Mouse (Mus musculus): Measurements from ENCODE around the gene Syce2.
"Not testable (repeated sequence)": the region's sequence is repeated elsewhere in the genome, so short reads cannot be mapped to it uniquely, and the experiment has no call there.

The Syce2 gene

DNA sequence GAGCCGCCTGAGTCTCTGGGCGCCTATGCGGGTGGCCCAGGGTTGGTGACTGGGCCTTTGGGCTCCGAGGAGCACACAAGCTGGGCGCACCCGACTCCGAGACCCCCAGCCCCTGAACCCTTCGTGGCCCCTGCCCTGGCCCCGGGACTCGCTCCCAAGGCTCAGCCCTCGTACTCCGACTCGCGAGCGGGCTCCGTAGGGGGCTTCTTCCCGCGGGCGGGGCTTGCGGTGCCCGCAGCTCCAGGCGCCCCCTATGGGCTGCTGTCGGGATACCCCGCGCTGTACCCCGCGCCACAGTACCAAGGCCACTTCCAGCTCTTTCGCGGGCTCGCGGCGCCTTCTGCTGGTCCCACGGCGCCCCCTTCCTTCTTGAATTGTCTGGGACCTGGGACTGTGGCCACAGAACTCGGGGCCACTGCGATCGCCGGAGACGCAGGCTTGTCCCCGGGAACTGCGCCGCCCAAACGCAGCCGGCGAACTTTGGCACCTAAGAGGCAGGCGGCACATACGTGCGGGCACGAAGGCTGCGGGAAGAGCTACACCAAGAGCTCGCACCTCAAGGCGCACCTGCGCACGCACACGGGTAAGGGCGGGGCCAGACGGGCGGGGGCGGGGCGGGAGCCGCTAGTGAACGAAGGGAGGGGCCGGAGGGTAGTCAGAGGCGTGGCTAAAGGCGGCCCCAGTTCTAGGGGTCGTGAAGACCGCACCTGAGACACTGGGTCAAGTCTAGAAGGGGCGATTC lies 31.2 kb downstream of the Syce2 start:
- DNase-seq: peak; percentile 98

DNA sequence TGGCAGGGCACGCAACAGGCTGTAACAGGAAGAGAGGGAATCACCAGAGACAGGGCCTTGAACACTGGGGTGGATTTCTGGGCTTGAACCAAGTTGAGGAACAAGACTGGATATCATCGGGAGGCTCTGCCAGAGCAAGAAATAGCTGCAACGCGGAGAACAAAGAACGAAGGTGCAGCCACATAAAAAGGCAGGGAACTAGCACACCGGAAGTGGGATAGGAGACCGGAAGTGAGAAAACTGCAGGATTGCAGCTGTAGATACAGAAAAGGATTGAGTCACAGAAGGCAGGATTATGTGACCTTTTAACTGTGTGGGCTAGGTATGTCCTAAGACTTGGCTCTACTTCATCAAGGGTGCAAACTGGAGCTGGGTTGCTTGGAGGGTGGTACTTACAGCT lies 32.4 kb downstream of the Syce2 start:
- DNase-seq: no peak

GRCm38 (mm10) chr8:84907037-84907436 lies 35.1 kb downstream of the Syce2 start:
- DNase-seq: no peak

DNA sequence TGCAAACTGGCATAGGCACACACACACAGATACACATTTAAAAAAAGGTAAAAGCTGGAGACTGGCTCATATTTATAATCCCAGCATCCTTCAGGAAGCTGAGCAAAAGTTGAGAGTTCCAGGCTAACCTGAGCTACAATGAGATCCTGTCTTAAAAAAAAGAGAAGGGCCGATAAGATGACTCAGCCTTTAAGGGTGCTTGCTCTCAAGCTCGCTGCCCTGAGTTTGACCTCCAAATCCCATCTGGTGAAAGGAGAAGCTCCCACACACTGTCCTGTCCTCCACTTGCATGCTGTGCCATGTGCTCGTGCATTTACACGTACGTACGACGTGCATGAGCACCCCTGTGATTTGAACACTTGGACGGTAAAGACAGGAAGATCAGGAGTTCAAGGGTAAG lies 35.6 kb downstream of the Syce2 start:
- DNase-seq: no peak

GRCm38 (mm10) chr8:84907979-84908378 lies 36.1 kb downstream of the Syce2 start:
- not testable (repeated sequence) for DNase-seq

DNA sequence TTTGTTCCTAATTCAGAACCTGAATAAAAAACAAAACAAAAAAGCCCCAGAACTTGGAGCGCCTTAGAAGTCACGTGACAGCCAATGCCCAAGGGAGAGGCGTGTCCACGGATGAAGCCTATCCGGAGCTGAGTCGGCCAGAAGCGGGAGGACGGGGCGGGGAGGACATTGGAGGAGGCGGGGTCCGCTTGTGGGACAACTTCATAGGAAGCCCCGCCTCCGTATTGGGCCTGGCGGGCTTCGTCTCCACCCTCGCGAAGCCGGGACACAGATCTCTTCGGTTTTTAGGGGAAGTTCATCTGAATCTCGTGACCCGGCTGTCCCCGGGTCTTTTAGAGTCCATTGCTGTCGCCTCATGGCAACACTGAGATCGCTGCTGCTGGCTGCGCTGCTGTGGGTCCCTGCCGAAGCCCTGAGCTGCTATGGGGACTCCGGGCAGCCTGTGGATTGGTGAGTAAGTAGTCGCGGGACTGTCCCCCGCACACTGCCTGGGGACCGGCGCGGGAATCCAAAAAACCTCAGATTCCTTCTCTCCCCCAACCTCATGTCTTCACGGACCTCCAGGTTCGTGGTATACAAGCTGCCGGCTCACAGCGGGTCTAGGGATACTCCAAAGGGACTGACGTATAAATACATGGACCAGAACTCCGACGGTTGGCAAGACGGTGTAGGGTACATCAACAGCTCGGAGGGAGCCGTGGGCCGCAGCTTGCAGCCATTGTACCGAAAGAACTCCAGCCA lies 36.7 kb downstream of the Syce2 start, which contains the start of gene Dnase2a:
Dnase2a (plus strand) TSS at position 140 of the 741 bp plus-strand sequence.
- peak; percentile 74 to 80 for DNase-seq

DNA sequence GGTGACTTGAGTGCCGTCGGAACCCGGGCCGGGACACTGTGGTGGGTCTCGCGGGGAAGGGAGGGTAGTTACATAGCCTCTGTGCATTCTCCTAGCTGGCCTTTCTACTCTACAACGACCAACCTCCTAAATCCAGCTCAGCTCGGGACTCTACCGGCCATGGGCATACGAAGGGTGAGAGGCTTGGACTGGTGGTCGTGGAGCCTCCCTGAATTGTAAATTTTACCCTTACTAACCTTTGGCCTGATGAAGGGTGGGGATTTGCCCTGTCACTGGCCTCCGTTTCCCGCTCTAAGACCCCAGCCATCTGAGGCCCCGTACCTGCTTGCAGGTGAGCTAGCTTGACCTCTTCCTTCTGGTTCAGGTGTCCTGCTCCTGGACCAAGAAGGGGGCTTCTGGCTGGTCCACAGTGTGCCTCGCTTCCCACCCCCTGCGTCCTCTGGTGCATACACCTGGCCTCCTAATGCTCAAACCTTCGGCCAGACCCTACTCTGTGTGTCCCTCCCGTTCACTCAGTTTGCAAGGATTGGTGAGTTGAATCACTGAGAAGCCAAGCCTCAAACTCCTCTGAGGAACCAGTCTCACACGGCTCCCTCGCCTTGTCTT lies 37.4 kb downstream of the Syce2 start:
- peak in 1 of 2 experiments; percentile 15 for DNase-seq

- no peak for DNase-seq
Observed at GRCm38 (mm10) chr8:84909949-84910348, 38.0 kb downstream of the Syce2 start.

- DNase-seq: peak; percentile 79 to 80
Observed at GRCm38 (mm10) chr8:84910551-84910950, 38.6 kb downstream of the Syce2 start.

DNA sequence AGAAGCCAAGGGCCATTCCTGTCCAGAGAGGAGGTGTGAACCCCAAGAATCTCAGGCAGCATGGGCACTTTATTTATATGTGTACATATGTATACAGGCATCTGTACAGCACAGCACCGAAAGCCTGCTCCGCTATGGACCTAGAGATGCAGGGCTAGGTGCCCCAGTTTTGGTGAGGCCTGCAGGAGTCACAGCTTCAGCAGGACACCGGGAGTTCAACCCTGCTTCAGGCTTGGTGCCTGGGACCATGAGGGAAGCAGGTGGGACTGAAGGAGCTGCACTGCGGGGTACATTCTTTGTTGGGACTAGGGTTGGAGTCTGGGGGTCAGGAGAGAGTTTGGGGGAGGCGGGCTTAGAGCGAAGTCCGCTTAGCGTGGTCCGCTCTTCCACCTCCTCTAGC lies 39.9 kb downstream of the Syce2 start:
- DNase-seq: peak in 1 of 2 experiments; percentile 12

- DNase-seq: peak; percentile 29 to 37
Observed at GRCm38 (mm10) chr8:84912391-84912790, 40.5 kb downstream of the Syce2 start.

GRCm38 (mm10) chr8:84912895-84913501 lies 41.1 kb downstream of the Syce2 start:
- peak; percentile 84 to 89 for DNase-seq

GRCm38 (mm10) chr8:84913502-84913900 lies 41.6 kb downstream of the Syce2 start:
- DNase-seq: no peak

DNA sequence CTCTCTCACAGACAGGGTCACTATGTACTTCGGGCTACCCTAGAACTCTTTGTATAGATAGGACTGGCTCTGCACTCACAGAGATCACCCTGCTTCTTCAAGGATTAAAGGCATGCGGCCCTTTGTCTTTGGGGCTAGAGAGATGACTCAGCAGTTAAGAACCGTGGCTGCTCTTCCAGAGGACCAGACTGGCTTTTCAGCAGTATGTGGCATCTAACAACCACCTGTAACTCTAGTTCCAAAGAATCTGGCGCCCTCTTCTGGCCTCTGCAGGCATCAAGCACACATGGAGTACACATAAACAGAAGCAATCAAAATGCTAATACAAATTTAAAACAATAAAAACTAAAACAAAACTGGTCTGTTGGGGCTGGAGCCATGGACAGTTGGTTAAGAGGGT lies 42.0 kb downstream of the Syce2 start:
- DNase-seq: peak; percentile 54

GRCm38 (mm10) chr8:84915269-84915668 lies 43.4 kb downstream of the Syce2 start:
- no peak for DNase-seq

DNA sequence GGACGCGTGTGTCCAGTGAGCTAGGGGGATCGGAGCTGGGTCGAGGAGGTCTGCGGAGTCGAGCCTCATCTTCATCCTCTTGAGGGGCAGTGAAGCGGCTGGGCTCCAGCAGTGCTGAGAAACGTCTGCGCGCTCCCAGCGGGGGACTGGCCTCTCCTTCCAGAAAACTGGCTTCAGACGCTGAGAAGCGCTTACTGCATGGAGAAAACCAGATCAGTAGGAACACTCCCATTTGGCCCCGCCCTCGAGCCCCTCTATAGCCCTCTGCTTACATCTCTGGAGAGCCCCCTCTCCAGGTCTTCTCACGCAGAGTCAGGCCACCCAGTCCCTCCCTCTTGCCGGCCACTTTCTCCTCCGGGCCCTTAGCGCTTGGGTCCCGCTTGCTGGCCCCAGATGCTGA lies 45.9 kb downstream of the Syce2 start:
- peak in 1 of 2 experiments; percentile 24 for DNase-seq

DNA sequence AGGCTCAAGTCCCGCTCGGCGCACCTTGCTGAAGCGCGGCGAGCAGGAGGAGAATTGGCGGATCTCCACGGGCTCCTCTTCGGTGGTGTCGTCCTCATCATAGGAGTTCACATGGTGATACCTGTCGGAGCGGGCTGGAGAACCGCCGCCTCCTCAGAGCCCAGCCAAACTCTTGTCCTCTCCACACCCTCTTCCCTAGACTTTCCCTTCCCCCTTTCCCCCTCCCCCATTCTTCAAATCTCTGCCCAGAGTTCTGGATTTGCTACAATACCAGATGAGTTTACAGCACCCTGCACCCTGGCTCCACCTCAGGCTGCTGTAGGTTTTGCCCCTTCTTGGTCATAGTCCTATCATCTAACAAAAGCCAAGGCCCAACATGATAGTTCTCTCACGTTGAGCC lies 46.7 kb downstream of the Syce2 start:
- DNase-seq: no peak

- DNase-seq: no peak
Observed at GRCm38 (mm10) chr8:84921596-84921995, 49.7 kb downstream of the Syce2 start.

DNA sequence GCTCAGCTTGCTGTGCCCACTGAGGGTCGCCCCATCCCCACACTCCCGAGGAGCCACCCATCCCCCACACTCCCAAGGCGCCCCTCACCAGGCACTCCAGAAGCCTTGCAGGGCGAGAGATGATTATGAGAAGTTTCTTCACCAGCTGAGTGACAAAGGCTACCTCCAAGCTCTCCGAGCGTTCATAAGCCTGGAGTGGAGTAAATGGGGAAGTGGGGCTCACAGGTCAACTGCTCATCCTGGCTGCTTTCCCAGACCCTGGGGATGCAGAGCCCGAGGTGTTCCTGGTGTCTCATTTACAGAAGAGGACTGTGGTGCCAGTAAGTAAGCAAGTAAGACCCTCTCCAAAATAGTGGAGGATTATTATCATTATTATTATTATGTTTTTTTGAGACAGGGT lies 53.6 kb downstream of the Syce2 start:
- no peak for DNase-seq

DNA sequence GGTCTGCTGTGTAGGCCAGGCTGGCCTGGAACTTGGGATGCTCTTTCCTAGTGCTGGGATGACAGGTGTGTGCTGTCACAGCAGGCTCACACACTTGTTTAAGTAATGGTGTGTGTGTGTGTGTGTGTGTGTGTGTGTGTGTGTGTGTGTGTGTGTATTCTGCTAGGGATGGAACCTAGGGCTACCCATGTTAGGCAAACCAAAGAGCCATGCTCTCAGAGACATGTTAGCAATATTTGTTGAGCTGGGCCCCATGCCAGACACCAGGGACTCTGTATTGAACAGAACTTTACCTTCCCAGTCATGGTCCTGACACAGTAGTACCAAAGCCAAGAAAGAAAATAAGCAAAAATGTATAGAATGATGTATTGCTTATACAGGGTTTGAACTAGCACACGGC lies 55.6 kb downstream of the Syce2 start:
- DNase-seq: no peak

DNA sequence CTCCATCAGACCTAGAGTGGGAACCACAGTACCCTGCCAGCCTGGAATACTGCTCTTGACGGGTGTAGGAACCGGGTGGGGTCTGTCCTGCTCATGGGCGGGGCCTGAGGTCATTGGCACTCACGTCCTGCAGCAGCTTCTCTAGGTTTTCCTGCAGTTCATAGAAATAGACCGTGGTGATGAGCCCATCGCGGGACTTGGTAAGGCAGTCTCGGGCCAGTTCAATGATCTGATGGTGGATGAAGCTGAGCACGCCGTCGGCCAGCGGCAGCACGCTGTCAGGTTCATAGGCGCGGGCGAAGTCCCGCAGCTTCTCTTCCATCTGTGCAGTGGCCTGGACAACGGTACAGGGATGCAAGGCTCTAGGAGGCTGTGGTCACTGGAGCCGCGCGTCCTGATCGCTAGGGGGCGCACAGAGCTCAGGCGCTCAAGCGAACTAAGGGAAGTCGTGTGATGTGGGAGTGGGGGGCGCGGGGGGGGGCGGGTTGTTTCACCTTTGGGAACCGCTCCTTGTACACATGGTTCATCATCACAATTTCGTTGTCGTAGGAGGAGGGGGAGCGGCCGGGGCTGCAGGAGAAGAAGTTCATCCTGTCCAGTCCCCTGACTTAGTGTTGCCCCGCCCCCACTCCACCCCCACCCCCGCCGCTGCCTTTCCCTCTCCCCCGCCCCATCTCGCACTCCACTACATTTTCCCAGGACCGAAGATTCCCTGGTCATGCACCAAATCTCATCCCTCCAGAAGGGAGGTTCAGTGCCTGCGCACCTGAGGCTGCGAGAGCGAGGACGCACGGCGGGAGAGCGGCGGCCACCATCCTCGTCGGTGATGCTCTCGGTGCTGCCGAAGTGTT lies 56.8 kb downstream of the Syce2 start:
- DNase-seq: peak; percentile 83 to 85

DNA sequence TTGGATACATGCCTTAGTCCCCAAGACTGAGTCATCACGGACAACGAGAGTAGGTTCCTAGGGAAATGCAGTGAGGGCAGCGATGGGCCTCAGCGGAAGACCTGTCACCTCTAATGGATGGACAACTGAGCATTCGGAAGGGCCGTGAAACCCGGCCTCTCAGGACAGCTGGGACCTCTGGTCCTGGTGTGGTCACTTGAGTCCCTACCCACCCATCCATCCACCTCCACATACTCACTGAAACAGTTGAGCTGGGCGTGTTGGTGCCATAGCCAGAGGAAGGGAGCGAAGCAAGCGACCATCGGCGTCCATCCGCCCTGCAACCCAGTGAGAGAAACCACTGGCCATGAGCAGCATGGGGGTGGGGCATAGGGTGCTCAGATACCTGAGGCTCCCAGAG lies 58.7 kb downstream of the Syce2 start:
- no peak for DNase-seq

Data from cerebellum, postnatal 36 days (tissue).